Mouse (Mus musculus) frontal cortex, postnatal 14 days (tissue): ENCODE results near the gene Olig1.
"Not testable (repeated sequence)": the region's sequence is repeated elsewhere in the genome, so short reads cannot be mapped to it uniquely, and the experiment has no call there.

Source experiments
- DNase-seq, 2 experiments: peaks; one replicate each; pipeline ENCODE4 v3.0.0; 2022; ENCODE audit warnings: low spot score in 2 of 2

Gene Olig1

GRCm38 (mm10) chr16:91246292-91246691 lies 23.3 kb upstream of the Olig1 start:
- no peak for DNase-seq

GRCm38 (mm10) chr16:91255419-91256164 lies 14.0 kb upstream of the Olig1 start:
- not testable (repeated sequence) for DNase-seq

- DNase-seq = no peak
Observed at GRCm38 (mm10) chr16:91258956-91259355, 10.6 kb upstream of the Olig1 start.

- no peak for DNase-seq
Observed at GRCm38 (mm10) chr16:91260861-91261260, 8.7 kb upstream of the Olig1 start.

- DNase-seq = peak; percentile 17 to 35
Observed at GRCm38 (mm10) chr16:91262467-91263220, 6.9 kb upstream of the Olig1 start.

- peak; percentile 44 to 73 for DNase-seq
Observed at GRCm38 (mm10) chr16:91265972-91266371, 3.6 kb upstream of the Olig1 start.

GRCm38 (mm10) chr16:91268724-91269452 lies 684 bp upstream of the Olig1 start:
- no peak for DNase-seq

- peak; percentile 21 to 37 for DNase-seq
Observed at GRCm38 (mm10) chr16:91270212-91270971, 820 bp downstream of the Olig1 start.

- no peak for DNase-seq
Observed at GRCm38 (mm10) chr16:91270982-91271549, 1.5 kb downstream of the Olig1 start.

- DNase-seq = peak in 1 of 2 experiments; percentile 8
Observed at GRCm38 (mm10) chr16:91271634-91272033, 2.1 kb downstream of the Olig1 start.

- DNase-seq = no peak
Observed at GRCm38 (mm10) chr16:91280516-91280915, 10.9 kb downstream of the Olig1 start.

GRCm38 (mm10) chr16:91292080-91292479 lies 22.5 kb downstream of the Olig1 start:
- no peak for DNase-seq

- DNase-seq = no peak
Observed at GRCm38 (mm10) chr16:91292719-91293333, 23.3 kb downstream of the Olig1 start.

- DNase-seq = no peak
Observed at GRCm38 (mm10) chr16:91297726-91298125, 28.2 kb downstream of the Olig1 start.

- DNase-seq = no peak
Observed at GRCm38 (mm10) chr16:91299412-91299811, 29.8 kb downstream of the Olig1 start.

GRCm38 (mm10) chr16:91300641-91301441 lies 31.3 kb downstream of the Olig1 start:
- no peak for DNase-seq

GRCm38 (mm10) chr16:91301454-91301853 lies 31.9 kb downstream of the Olig1 start:
- no peak for DNase-seq

- peak in 1 of 2 experiments; percentile 49 for DNase-seq
Observed at GRCm38 (mm10) chr16:91303776-91304709, 34.5 kb downstream of the Olig1 start.
